Mouse (Mus musculus) limb, embryonic 11.5 days (tissue): ENCODE results near the gene Vwa8. TPM values are rescaled to one million over a fixed set of nuclear protein-coding genes. Genes with fewer than 3 reads are reported as not detected.

Experiments used
- ATAC-seq: fragments of 200-750 bp; cut with Nextera tagmentation; 2 replicates; pipeline ENCODE4 v1.8.0; 2017; ENCODE audit warnings: low read depth; ENCODE audit not compliant: insufficient number of reproducible peaks, low FRiP score, low TSS enrichment
- DNase-seq: peaks from one replicate; pipeline ENCODE4 v3.0.0-alpha.2; 2015; ENCODE audit warnings: low spot score
- H3K27ac ChIP-seq: fragments of 300-500 bp; sonication (generic); replicated peaks from 2 replicates; pipeline ENCODE4 v1.5.1; 2014; ENCODE audit warnings: low read depth, mild to moderate bottlenecking, low read length
- H3K27me3 ChIP-seq: fragments of 300-500 bp; sonication (generic); 2 replicates; pipeline ENCODE4 v1.6.1; 2014; ENCODE audit warnings: mild to moderate bottlenecking, low read length, mixed read lengths; ENCODE audit not compliant: control insufficient read depth, insufficient read depth
- H3K36me3 ChIP-seq: fragments of 300-500 bp; sonication (generic); 2 replicates; pipeline ENCODE4 v1.6.1; 2014; ENCODE audit warnings: mild to moderate bottlenecking, low read length, moderate library complexity, mixed read lengths; ENCODE audit not compliant: control insufficient read depth, insufficient read depth
- H3K4me1 ChIP-seq: fragments of 300-500 bp; sonication (generic); 2 replicates; pipeline ENCODE4 v1.6.1; 2014; ENCODE audit warnings: low read length, mixed read lengths; ENCODE audit not compliant: control insufficient read depth, insufficient read depth
- H3K4me2 ChIP-seq: fragments of 300-500 bp; sonication (generic); 2 replicates; pipeline ENCODE4 v1.6.1; 2014; ENCODE audit warnings: low read depth, mild to moderate bottlenecking, moderate library complexity; ENCODE audit not compliant: severe bottlenecking
- H3K4me3 ChIP-seq: fragments of 300-500 bp; sonication (generic); 2 replicates; pipeline ENCODE4 v1.5.1; 2014; ENCODE audit warnings: low read depth, low read length
- H3K9ac ChIP-seq: fragments of 300-500 bp; sonication (generic); 2 replicates; pipeline ENCODE4 v1.6.1; 2014; ENCODE audit warnings: mild to moderate bottlenecking, low read length
- H3K9me3 ChIP-seq: fragments of 300-500 bp; sonication (generic); 2 replicates; pipeline ENCODE4 v1.6.1; 2016; ENCODE audit warnings: low read length; ENCODE audit not compliant: control insufficient read depth
- WGBS: fragments of 180-500 bp; shearing (Covaris S2); extraction: QIAGEN DNeasy Blood & Tissue Kit; methylation state at CpG from one replicate; pipeline ENCODE4 v1.1.7; 2014; 5-methylcytosine and 5-hydroxymethylcytosine counted together
- polyA plus RNA-seq: library from polyadenylated mRNA; unstranded; fragments of >200 nt; fragmentation: Nextera tagmentation; extraction: Ambion mirVana; gene quantifications from 2 replicates; pipeline ENCODE4 v1.2.1, GENCODE M21; 2014

Vwa8 gene
- polyA plus RNA-seq, 1 experiment from 2014 or later: 10.2 TPM

- Histone ChIP-seq H3K36me3 (no peaks in the 10 kb centered on the region), H3K27ac (no peak overlapping the region), H3K4me3 (no peak overlapping the region), H3K9me3 (no peaks in the 10 kb centered on the region), H3K4me1 (0 out of 2 replicates have a peak, but pooled peaks cover 3% of the 10 kb centered on the region), H3K9ac (no peak overlapping the region), H3K4me2 (no peak overlapping the region), H3K27me3 (no peaks in the 10 kb centered on the region)
- ATAC-seq (no peak), DNase-seq (no peak)
- 57% methylated on average over 4 of the region's 4 CpGs for WGBS
Measured at GRCm38 (mm10) chr14:79227955-79228354, 379.1 kb downstream of the Vwa8 start.

- H3K27ac ChIP-seq: no peak overlapping the region
- H3K4me1 ChIP-seq: no peaks in the 10 kb centered on the region
- no peaks in the 10 kb centered on the region for H3K36me3 ChIP-seq
- H3K9me3 ChIP-seq: no peaks in the 10 kb centered on the region
- WGBS: 86% methylated on average over 4 of the region's 4 CpGs
- ATAC-seq: no peak
- no peak for DNase-seq
- no peaks in the 10 kb centered on the region for H3K27me3 ChIP-seq
- H3K4me2 ChIP-seq: no peak overlapping the region
- no peak overlapping the region for H3K4me3 ChIP-seq
- no peak overlapping the region for H3K9ac ChIP-seq
Measured at GRCm38 (mm10) chr14:79231677-79232076, 382.8 kb downstream of the Vwa8 start.

GRCm38 (mm10) chr14:79233697-79234096, 384.8 kb downstream of the Vwa8 start:
- Histone ChIP-seq H3K27ac (no peak overlapping the region), H3K4me1 (no peaks in the 10 kb centered on the region), H3K36me3 (no peaks in the 10 kb centered on the region), H3K4me3 (no peak overlapping the region), H3K27me3 (no peaks in the 10 kb centered on the region), H3K9ac (no peak overlapping the region), H3K9me3 (no peaks in the 10 kb centered on the region), H3K4me2 (no peak overlapping the region)
- WGBS: 83% methylated on average over 5 of the region's 5 CpGs
- DNase-seq (no peak), ATAC-seq (no peak)

- WGBS: 98% methylated on average over 2 of the region's 2 CpGs
- H3K9ac ChIP-seq: no peak overlapping the region
- no peak overlapping the region for H3K27ac ChIP-seq
- H3K36me3 ChIP-seq: no peaks in the 10 kb centered on the region
- H3K4me1 ChIP-seq: no peaks in the 10 kb centered on the region
- H3K27me3 ChIP-seq: no peaks in the 10 kb centered on the region
- H3K4me3 ChIP-seq: no peak overlapping the region
- no peak for ATAC-seq
- no peak overlapping the region for H3K4me2 ChIP-seq
- no peak for DNase-seq
- no peaks in the 10 kb centered on the region for H3K9me3 ChIP-seq
Measured at GRCm38 (mm10) chr14:79234513-79234912, 385.7 kb downstream of the Vwa8 start.

GRCm38 (mm10) chr14:79235157-79235556, 386.3 kb downstream of the Vwa8 start:
- DNase-seq (no peak), ATAC-seq (no peak)
- no peak overlapping the region for H3K4me2 ChIP-seq
- no peaks in the 10 kb centered on the region for H3K4me1 ChIP-seq
- H3K9me3 ChIP-seq: no peaks in the 10 kb centered on the region
- no peaks in the 10 kb centered on the region for H3K27me3 ChIP-seq
- H3K9ac ChIP-seq: no peak overlapping the region
- H3K27ac ChIP-seq: no peak overlapping the region
- no peak overlapping the region for H3K4me3 ChIP-seq
- WGBS: 76% methylated on average over 5 of the region's 5 CpGs
- no peaks in the 10 kb centered on the region for H3K36me3 ChIP-seq

- WGBS: 87% methylated on average over 6 of the region's 6 CpGs
- Histone ChIP-seq H3K9me3 (no peaks in the 10 kb centered on the region), H3K27ac (no peak overlapping the region), H3K4me3 (no peak overlapping the region), H3K4me1 (no peaks in the 10 kb centered on the region), H3K9ac (no peak overlapping the region), H3K36me3 (no peaks in the 10 kb centered on the region), H3K27me3 (no peaks in the 10 kb centered on the region), H3K4me2 (no peak overlapping the region)
- ATAC-seq (no peak), DNase-seq (no peak)
Measured at GRCm38 (mm10) chr14:79236261-79236660, 387.4 kb downstream of the Vwa8 start.

GRCm38 (mm10) chr14:79239402-79239801, 390.6 kb downstream of the Vwa8 start:
- Histone ChIP-seq H3K27ac (no peak overlapping the region), H3K9me3 (no peaks in the 10 kb centered on the region), H3K27me3 (no peaks in the 10 kb centered on the region), H3K4me2 (no peak overlapping the region), H3K4me1 (no peaks in the 10 kb centered on the region), H3K36me3 (no peaks in the 10 kb centered on the region), H3K4me3 (no peak overlapping the region), H3K9ac (no peak overlapping the region)
- ATAC-seq: no peak
- DNase-seq: no peak
- WGBS: 94% methylated on average over 12 of the region's 12 CpGs

GRCm38 (mm10) chr14:79241057-79241570, 392.3 kb downstream of the Vwa8 start:
- H3K27me3 ChIP-seq: no peaks in the 10 kb centered on the region
- DNase-seq (peak; percentile 52), ATAC-seq (peak; percentile 74)
- H3K36me3 ChIP-seq: no peaks in the 10 kb centered on the region
- no peaks in the 10 kb centered on the region for H3K9me3 ChIP-seq
- WGBS: 40% methylated on average over 4 of the region's 4 CpGs
- no peak overlapping the region for H3K4me2 ChIP-seq
- no peaks in the 10 kb centered on the region for H3K4me1 ChIP-seq
- no peak overlapping the region for H3K27ac ChIP-seq
- no peak overlapping the region for H3K9ac ChIP-seq
- H3K4me3 ChIP-seq: no peak overlapping the region
